In genomic region chr1:132316625-132316994, GRCm38 (mm10) we compare ENCODE assay signal across 8 mouse cellular contexts. TPM values are rescaled to one million over a fixed set of nuclear protein-coding genes. Genes with fewer than 3 reads are reported as not detected.
DNase-seq lines count a peak whose midpoint lies in the region; ATAC-seq and TF ChIP-seq lines count a peak whose summit lies in the region.

No protein-coding gene starts in this region.

- WGBS in heart, embryonic 11.5 days (ENCODE audit: insufficient replicate concordance) = 38% methylated on average over 7 of the region's 7 CpGs
- 24% methylated on average over 7 of the region's 7 CpGs for WGBS in hindbrain, embryonic 11.5 days
- WGBS in midbrain, embryonic 10.5 days = 25% methylated on average over 7 of the region's 7 CpGs

- no peaks in the 10 kb centered on the region for H3K36me3 ChIP-seq in heart, embryonic 11.5 days (ENCODE audit: control insufficient read depth, insufficient read depth, low read length)
- H3K36me3 ChIP-seq in E14TG2a.4 (ENCODE audit: insufficient read depth, low read length) = peaks cover 30% of the 10 kb centered on the region
- H3K36me3 ChIP-seq in hindbrain, embryonic 11.5 days (ENCODE audit: control insufficient read depth, insufficient read depth, low read length) = peaks cover 4% of the 10 kb centered on the region; the same call in 1 of the 2 replicates
- peaks cover 43% of the 10 kb centered on the region for H3K36me3 ChIP-seq in midbrain, embryonic 10.5 days

- intact Hi-C loops in heart, postnatal 10 days (cut with DNase I) = loop anchor here (2.0 kb wide), 1 partner anchor 16 kb away; no protein-coding TSS in a partner anchor

- H3K27ac ChIP-seq in heart, embryonic 11.5 days (ENCODE audit: low read depth, low read length) = no peak overlapping the region
- H3K27ac ChIP-seq in hindbrain, embryonic 11.5 days (ENCODE audit: low read depth, low read length) = no peak overlapping the region; the same call in 1 of the 2 replicates
- H3K27ac ChIP-seq in midbrain, embryonic 10.5 days (replicated peaks) = peak overlapping the region; percentile 95

- H3K4me2 ChIP-seq in heart, embryonic 11.5 days = peak overlapping the region; percentile 97
- peak overlapping the region; percentile 85 for H3K4me2 ChIP-seq in hindbrain, embryonic 11.5 days (replicated peaks; ENCODE audit: low read depth, low read length)

- peaks cover 11% of the 10 kb centered on the region; the same call in 1 of the 2 replicates for H3K27me3 ChIP-seq in heart, embryonic 11.5 days (ENCODE audit: control insufficient read depth, insufficient read depth, low read length)
- H3K27me3 ChIP-seq in E14TG2a.4 (ENCODE audit: insufficient read depth, low read length) = peaks cover 47% of the 10 kb centered on the region
- H3K27me3 ChIP-seq in hindbrain, embryonic 11.5 days (ENCODE audit: control insufficient read depth, insufficient read depth, low read length) = peaks cover 2% of the 10 kb centered on the region; the same call in 1 of the 2 replicates
- peaks cover 22% of the 10 kb centered on the region for H3K27me3 ChIP-seq in midbrain, embryonic 10.5 days (ENCODE audit: low read depth, poor library complexity, severe bottlenecking)

- no peak for TF ChIP-seq CTCF in E14TG2a.4 (conservative IDR thresholded peaks at IDR 0.05; ENCODE audit: low read length)

- no peaks in the 10 kb centered on the region for H3K9me3 ChIP-seq in heart, embryonic 11.5 days (replicated peaks; ENCODE audit: control insufficient read depth, low read length)
- no peaks in the 10 kb centered on the region for H3K9me3 ChIP-seq in E14TG2a.4 (ENCODE audit: low read length)
- no peaks in the 10 kb centered on the region for H3K9me3 ChIP-seq in hindbrain, embryonic 11.5 days (ENCODE audit: control insufficient read depth, low read length)
- no peaks in the 10 kb centered on the region for H3K9me3 ChIP-seq in midbrain, embryonic 10.5 days (replicated peaks)

- peaks cover 32% of the 10 kb centered on the region for H3K4me1 ChIP-seq in heart, embryonic 11.5 days (ENCODE audit: control insufficient read depth, insufficient read depth, low read length)
- H3K4me1 ChIP-seq in E14TG2a.4 (replicated peaks; ENCODE audit: low read depth, low read length) = peaks cover 57% of the 10 kb centered on the region
- peaks cover 25% of the 10 kb centered on the region for H3K4me1 ChIP-seq in hindbrain, embryonic 11.5 days (replicated peaks; ENCODE audit: control insufficient read depth, insufficient read depth, low read length)
- peaks cover 91% of the 10 kb centered on the region for H3K4me1 ChIP-seq in midbrain, embryonic 10.5 days

- DNase-seq in heart, postnatal 10 days = no peak
- no peak for DNase-seq in hindbrain, embryonic 11.5 days (ENCODE audit: low spot score)
- no peak for DNase-seq in midbrain, embryonic 10.5 days (ENCODE audit: low spot score)
- DNase-seq in adrenal gland, adult 18-20 months (ENCODE audit: low spot score in 2 of 2) = no peak
- DNase-seq in ovary, postnatal 14 days (ENCODE audit: low spot score) = no peak
- DNase-seq in gastrocnemius, adult 18-20 months (ENCODE audit: low spot score) = no peak

- peak overlapping the region; percentile 54 for H3K4me3 ChIP-seq in heart, embryonic 11.5 days (ENCODE audit: low read depth, low read length)
- H3K4me3 ChIP-seq in E14TG2a.4 (replicated peaks; ENCODE audit: low read length) = peak overlapping the region; percentile 84
- H3K4me3 ChIP-seq in hindbrain, embryonic 11.5 days (ENCODE audit: low read depth, low read length) = peak overlapping the region; percentile 83
- H3K4me3 ChIP-seq in midbrain, embryonic 10.5 days = peak overlapping the region; percentile 88

- peak overlapping the region; percentile 58 for H3K9ac ChIP-seq in heart, embryonic 11.5 days (ENCODE audit: low read depth, low read length)
- peak overlapping the region; percentile 85 for H3K9ac ChIP-seq in hindbrain, embryonic 11.5 days (ENCODE audit: low read depth, low read length)

- no peak for ATAC-seq in heart, embryonic 11.5 days (replicated peaks; ENCODE audit: insufficient number of reproducible peaks, low FRiP score, low TSS enrichment)
- ATAC-seq in hindbrain, embryonic 11.5 days (ENCODE audit: low FRiP score) = no peak

RNA-seq across cellular contexts. Expression of gene Nuak2, which starts 0.7 kb away (rescaled TPM):
- 2.6 and 3.6 TPM in 2 replicates for polyA plus RNA-seq in heart, embryonic 11.5 days (2014; fragmentation: Nextera tagmentation; extraction: Ambion mirVana)
- total RNA-seq in heart, postnatal 10 days (2021) = 1 to 10 TPM; 3.5 to 4.7 TPM
- 33.1 and 39.3 TPM in 2 replicates for polyA plus RNA-seq in hindbrain, embryonic 11.5 days (2014; fragmentation: Nextera tagmentation; extraction: Ambion mirVana)
- polyA plus RNA-seq in midbrain, embryonic 10.5 days (2016; fragmentation: Nextera tagmentation; extraction: Ambion mirVana) = 87.1 and 101 TPM in 2 replicates
- 1 to 10 TPM; 4.6 to 6.9 TPM for total RNA-seq in adrenal gland, adult 18-20 months (2021)
- total RNA-seq in gastrocnemius, adult 18-20 months (2021) = 1 to 10 TPM in 1 of 2 experiments, under 1 TPM in 1; 0.87 to 1.1 TPM

RNA-seq across cellular contexts. Expression of gene Klhdc8a, which starts 18.2 kb away (rescaled TPM):
- 0.45 and 0.56 TPM in 2 replicates for polyA plus RNA-seq in heart, embryonic 11.5 days (2014; fragmentation: Nextera tagmentation; extraction: Ambion mirVana)
- 10 to 100 TPM; 17.7 to 27.5 TPM for total RNA-seq in heart, postnatal 10 days (2021)
- polyA plus RNA-seq in hindbrain, embryonic 11.5 days (2014; fragmentation: Nextera tagmentation; extraction: Ambion mirVana) = 2.9 and 3.0 TPM in 2 replicates
- 1.4 and 2.8 TPM in 2 replicates for polyA plus RNA-seq in midbrain, embryonic 10.5 days (2016; fragmentation: Nextera tagmentation; extraction: Ambion mirVana)
- total RNA-seq in adrenal gland, adult 18-20 months (2021) = 100 to 1,000 TPM; 114 to 144 TPM
- under 1 TPM; 0.27 to 0.36 TPM for total RNA-seq in gastrocnemius, adult 18-20 months (2021)

Comparison
In these comparisons a context has a peak if more than half of its experiments do, and no peak if none do; other contexts are left out.
1. RNA of gene Klhdc8a, which starts 18.2 kb away (total RNA-seq): 114 to 144 TPM in adrenal gland, adult 18-20 months and 17.7 to 27.5 TPM in heart, postnatal 10 days; 0.27 to 0.36 TPM in gastrocnemius, adult 18-20 months; every median in the first group is over 10 times any median in the second.
2. Peak in every context shown above with its lines, with median percentiles within 50 percentile points of each other: H3K4me3 ChIP-seq.